Mouse (Mus musculus): ENCODE measurements around the gene Mrrf.

DNA sequence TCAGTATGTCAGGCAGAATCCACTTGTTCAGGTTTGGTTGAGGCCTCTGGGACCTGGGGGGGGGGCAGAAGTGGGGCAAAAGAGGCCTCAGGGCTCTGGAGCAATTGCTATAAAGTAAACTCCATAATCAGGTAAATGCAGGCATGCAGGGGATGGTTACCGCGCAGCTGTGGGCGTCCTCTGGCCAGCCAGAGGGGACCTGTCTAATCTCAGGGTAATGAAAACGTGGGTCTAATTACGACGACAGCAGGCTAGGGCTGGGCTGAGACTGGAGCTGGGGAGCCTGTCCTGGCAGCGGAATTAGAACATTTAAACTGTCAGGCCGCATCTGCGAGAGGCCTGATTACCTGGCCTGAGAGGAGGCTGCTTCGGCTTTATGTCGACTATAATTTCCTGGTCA lies 70.9 kb downstream of the Mrrf start:
- TF ChIP-seq POLR2A (IDR thresholded peaks at IDR 0.05; ENCODE audit: extremely low read depth, insufficient read depth, low read length) (no peak), CTCF (IDR thresholded peaks at IDR 0.05; ENCODE audit: extremely low read depth, insufficient read depth, low read length) (no peak)

All from cortical plate, adult 2 months (tissue).